Mouse (Mus musculus) cerebellum, postnatal 4 days (tissue): ENCODE results near the gene Gm7951.
A peak's percentile ranks its signal among the peaks of the same experiment; 100 is the strongest.
"Not testable (repeated sequence)": the region's sequence is repeated elsewhere in the genome, so short reads cannot be mapped to it uniquely, and the experiment has no call there.

ENCODE experiments used
- DNase-seq, 2 experiments: peaks; one replicate each; pipeline ENCODE4 v3.0.0; 2022; ENCODE audit warnings: low spot score in 2 of 2, mixed read lengths in 1 of 2

Gm7951 gene

GRCm38 (mm10) chr14:42117269-42117668 is at the start of gene Gm7951:
Gene Gm7951 (minus strand): TSS chr14:42117369.
- DNase-seq: not testable (repeated sequence)

GRCm38 (mm10) chr14:42162522-42162921 is 45.4 kb upstream of the Gm7951 start, which contains the start of gene Gm17027:
Gene Gm17027 (minus strand): TSS chr14:42162622.
- DNase-seq: not testable (repeated sequence)

- DNase-seq: peak in 1 of 2 experiments; percentile 0
These were observed 17.4 kb upstream of the Gm7951 start for GRCm38 (mm10) chr14:42134571-42134970.

- DNase-seq: not testable (repeated sequence)
These were observed 16.6 kb upstream of the Gm7951 start for GRCm38 (mm10) chr14:42133806-42134205.
